Mouse (Mus musculus): ENCODE results near the gene Rcor1.
A peak's percentile ranks its signal among the peaks of the same experiment; 100 is the strongest.

Rcor1 gene

GRCm38 (mm10) chr12:111134791-111135733 lies 95.9 kb downstream of the Rcor1 start:
- DNase-seq = peak; percentile 16 to 33

- DNase-seq = no peak
Measured at GRCm38 (mm10) chr12:111135953-111136352, 96.8 kb downstream of the Rcor1 start.

GRCm38 (mm10) chr12:111137079-111137478 lies 97.9 kb downstream of the Rcor1 start:
- no peak for DNase-seq

GRCm38 (mm10) chr12:111143005-111143508 lies 103.9 kb downstream of the Rcor1 start:
- DNase-seq = peak; percentile 74 to 79

- peak; percentile 46 to 57 for DNase-seq
Measured at GRCm38 (mm10) chr12:111143509-111144063, 104.4 kb downstream of the Rcor1 start.

- DNase-seq = no peak
Measured at GRCm38 (mm10) chr12:111144598-111144997, 105.4 kb downstream of the Rcor1 start.

GRCm38 (mm10) chr12:111145269-111145668 lies 106.1 kb downstream of the Rcor1 start:
- peak; percentile 62 to 78 for DNase-seq

- DNase-seq = no peak
Measured at GRCm38 (mm10) chr12:111149495-111150235, 110.5 kb downstream of the Rcor1 start.

- DNase-seq = peak; percentile 57 to 66
Measured at GRCm38 (mm10) chr12:111150236-111150596, 111.1 kb downstream of the Rcor1 start.

- DNase-seq = no peak
Measured at GRCm38 (mm10) chr12:111151422-111152156, 112.4 kb downstream of the Rcor1 start.

- no peak for DNase-seq
Measured at GRCm38 (mm10) chr12:111152579-111152978, 113.4 kb downstream of the Rcor1 start.

GRCm38 (mm10) chr12:111152981-111153710 lies 114.0 kb downstream of the Rcor1 start:
- no peak for DNase-seq

GRCm38 (mm10) chr12:111153946-111154345 lies 114.8 kb downstream of the Rcor1 start:
- DNase-seq = no peak

- DNase-seq = no peak
Measured at GRCm38 (mm10) chr12:111154641-111155040, 115.5 kb downstream of the Rcor1 start.

- DNase-seq = no peak
Measured at GRCm38 (mm10) chr12:111155756-111156155, 116.6 kb downstream of the Rcor1 start.

- DNase-seq = no peak
Measured at GRCm38 (mm10) chr12:111159659-111160428, 120.7 kb downstream of the Rcor1 start.

- DNase-seq = no peak
Measured at GRCm38 (mm10) chr12:111160871-111161270, 121.7 kb downstream of the Rcor1 start.

GRCm38 (mm10) chr12:111161943-111162311 lies 122.8 kb downstream of the Rcor1 start:
- no peak for DNase-seq

GRCm38 (mm10) chr12:111162312-111163061 lies 123.3 kb downstream of the Rcor1 start:
- peak; percentile 55 to 73 for DNase-seq

GRCm38 (mm10) chr12:111164310-111164751 lies 125.2 kb downstream of the Rcor1 start:
- DNase-seq = peak; percentile 92 to 96

Data from kidney, postnatal 4 days (tissue).